Mouse (Mus musculus) liver, embryonic 14.5 days (tissue): Measurements from ENCODE around the gene Ptpn4.

Source experiments
- CTCF ChIP-seq: IDR thresholded peaks from 2 replicates; pipeline ENCODE4 v1.5.1; 2016; ENCODE audit warnings: antibody characterized with exemption, low read depth, control low read depth
- EP300 ChIP-seq: IDR thresholded peaks from 2 replicates; pipeline ENCODE4 v1.6.1; 2016; ENCODE audit warnings: antibody characterized with exemption, low read depth

- TF ChIP-seq CTCF = no peak
- TF ChIP-seq EP300 = no peak
These were observed 22.2 kb upstream of the Ptpn4 start for GRCm38 (mm10) chr1:119859566-119859965.
